ENCODE assay signal across 8 mouse cellular contexts in the genomic region with DNA sequence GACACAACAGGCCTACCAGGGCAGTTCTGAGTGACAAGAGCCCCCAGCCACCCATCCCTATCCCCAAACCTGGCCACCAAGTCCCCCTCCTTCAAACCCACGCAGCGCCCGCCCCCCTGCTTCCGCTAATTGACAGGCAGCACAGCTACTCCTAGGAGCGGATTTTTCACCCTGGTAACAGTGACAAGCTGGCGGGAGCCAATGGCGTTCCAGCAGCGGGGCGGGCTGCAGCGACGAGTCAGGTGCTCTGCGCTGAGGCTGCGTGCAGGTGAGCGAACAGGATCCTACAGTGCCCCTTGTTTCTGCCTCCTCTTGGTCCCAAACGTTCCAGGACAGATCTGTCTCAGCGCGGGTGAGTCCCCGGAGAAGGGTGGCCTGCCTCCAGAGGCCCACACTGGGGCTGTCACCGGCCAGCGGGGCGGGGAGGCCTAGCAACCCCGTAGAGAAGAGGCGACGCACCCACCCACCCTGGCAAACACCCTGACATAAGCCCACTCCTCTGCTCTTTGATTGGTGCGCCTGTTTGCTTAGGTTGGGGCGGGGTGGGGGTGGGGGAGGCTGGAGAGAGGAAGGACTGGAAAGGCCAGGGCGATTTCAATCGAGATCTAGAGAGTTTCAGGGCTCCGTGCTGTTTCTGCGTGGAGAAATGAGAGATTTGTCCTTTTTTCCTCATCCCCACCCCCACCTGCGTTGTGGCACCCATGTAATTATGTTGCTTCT. TPM values are rescaled to one million over a fixed set of nuclear protein-coding genes. Genes with fewer than 3 reads are reported as not detected.
DNase-seq lines count a peak whose midpoint lies in the region; ATAC-seq and TF ChIP-seq lines count a peak whose summit lies in the region.

A gene (plus strand): TSS at position 183 of the 720 bp plus-strand sequence.

- H3K79me3 ChIP-seq in C2C12 (ENCODE audit: low read depth), result no peaks in the 10 kb centered on the region

- peaks cover 6% of the 10 kb centered on the region for H3K27me3 ChIP-seq in C2C12 (ENCODE audit: control insufficient read depth, insufficient read depth, insufficient read length)
- H3K27me3 ChIP-seq in heart, embryonic 12.5 days (replicated peaks), result peaks cover 4% of the 10 kb centered on the region; the same call in 1 of the 2 replicates
- H3K27me3 ChIP-seq in kidney, postnatal 0 days (ENCODE audit: insufficient read depth, low read length), result no peaks in the 10 kb centered on the region
- H3K27me3 ChIP-seq in liver, adult 2 months (ENCODE audit: control insufficient read depth, insufficient read depth, low read length), result no peaks in the 10 kb centered on the region
- no peaks in the 10 kb centered on the region for H3K27me3 ChIP-seq in splenic B cell, adult 2 months (ENCODE audit: control insufficient read depth, insufficient read depth, low read length, poor library complexity, severe bottlenecking)

- H3K79me2 ChIP-seq in C2C12 (ENCODE audit: control insufficient read depth, insufficient read depth), result no peaks in the 10 kb centered on the region
- H3K79me2 ChIP-seq in liver, adult 2 months (ENCODE audit: control insufficient read depth, insufficient read depth, low read length), result no peaks in the 10 kb centered on the region

- peak within 1 kb of the TSS; percentile 45 for H3ac ChIP-seq in C2C12 (ENCODE audit: control insufficient read depth, insufficient read length, low read depth)

- no peaks in the 10 kb centered on the region for H3K9me3 ChIP-seq in heart, embryonic 12.5 days (replicated peaks)
- H3K9me3 ChIP-seq in kidney, postnatal 0 days (replicated peaks; ENCODE audit: low read length), result no peaks in the 10 kb centered on the region

- WGBS in heart, embryonic 12.5 days, result under 1% methylated on average over 31 of the region's 31 CpGs
- under 1% methylated on average over 30 of the region's 31 CpGs for WGBS in kidney, postnatal 0 days
- WGBS in liver, adult 2 months, result under 1% methylated on average over 31 of the region's 31 CpGs

- no peak for TF ChIP-seq POLR2A in liver, adult 2 months (IDR thresholded peaks at IDR 0.05; ENCODE audit: extremely low read depth, insufficient read depth, low read length)

- no peaks in the 10 kb centered on the region for H3K36me3 ChIP-seq in C2C12 (ENCODE audit: control insufficient read depth, insufficient read depth)
- H3K36me3 ChIP-seq in heart, embryonic 12.5 days, result peaks cover 6% of the 10 kb centered on the region
- H3K36me3 ChIP-seq in kidney, postnatal 0 days (ENCODE audit: insufficient read depth, low read length), result 0 out of 2 replicates have a peak, but pooled peaks cover 2% of the 10 kb centered on the region
- peaks cover 7% of the 10 kb centered on the region for H3K36me3 ChIP-seq in liver, adult 2 months (ENCODE audit: control insufficient read depth, insufficient read depth, low read length)
- no peaks in the 10 kb centered on the region for H3K36me3 ChIP-seq in splenic B cell, adult 2 months (ENCODE audit: control insufficient read depth, insufficient read depth, low read length, poor library complexity, severe bottlenecking)

- no peaks in the 10 kb centered on the region for H3K4me1 ChIP-seq in heart, embryonic 12.5 days (replicated peaks)
- H3K4me1 ChIP-seq in kidney, postnatal 0 days (replicated peaks; ENCODE audit: insufficient read depth, low read length), result no peaks in the 10 kb centered on the region
- peaks cover 7% of the 10 kb centered on the region for H3K4me1 ChIP-seq in liver, adult 2 months (ENCODE audit: control insufficient read depth, insufficient read depth, low read length)

- no peak within 1 kb of the TSS for H3K4me3 ChIP-seq in C2C12 (ENCODE audit: insufficient read depth, poor library complexity, severe bottlenecking)
- H3K4me3 ChIP-seq in heart, embryonic 12.5 days, result peak within 1 kb of the TSS; percentile 88
- peak within 1 kb of the TSS; percentile 53 for H3K4me3 ChIP-seq in kidney, postnatal 0 days (replicated peaks; ENCODE audit: low read depth, low read length)
- peak within 1 kb of the TSS; percentile 72 for H3K4me3 ChIP-seq in liver, adult 2 months (ENCODE audit: insufficient read depth, low read depth, low read length)

- DNase-seq in brain, embryonic 18.5 days (ENCODE audit: low read depth, low spot score), result peak; percentile 90
- peak; percentile 83 for DNase-seq in kidney, postnatal 0 days (ENCODE audit: low spot score)
- DNase-seq in liver, adult 2 months (ENCODE audit: extremely low read depth, low read depth, low spot score), result peak; percentile 75
- peak; percentile 86 for DNase-seq in naive thymus-derived CD4-positive, alpha-beta T cell, adult 2 months (ENCODE audit: low read depth)
- DNase-seq in splenic B cell, adult 2 months (ENCODE audit: low read depth, low spot score), result peak; percentile 58

- TF ChIP-seq CTCF in C2C12 (IDR thresholded peaks at IDR 0.05; ENCODE audit: control insufficient read depth, insufficient read depth, insufficient read length), result no peak
- TF ChIP-seq CTCF in kidney, postnatal 0 days (IDR thresholded peaks at IDR 0.05; ENCODE audit: low read depth), result 0 out of 2 replicates have a peak, but pooled peaks have one; percentile 2
- no peak for TF ChIP-seq CTCF in liver, adult 2 months (IDR thresholded peaks at IDR 0.05; ENCODE audit: low read depth, low read length)

- ATAC-seq in erythroid progenitor cell, adult 5-6 weeks (replicated peaks; ENCODE audit: low FRiP score, poor library complexity, severe bottlenecking), result peak; percentile 83
- peak; percentile 83 for ATAC-seq in heart, embryonic 12.5 days (ENCODE audit: insufficient number of reproducible peaks, low FRiP score)
- peak; percentile 92 for ATAC-seq in kidney, postnatal 0 days (replicated peaks; ENCODE audit: low FRiP score, low read depth)

- H3K9ac ChIP-seq in heart, embryonic 12.5 days, result peak within 1 kb of the TSS; percentile 79
- peak within 1 kb of the TSS; percentile 77 for H3K9ac ChIP-seq in kidney, postnatal 0 days (ENCODE audit: low read depth, low read length)
- peak within 1 kb of the TSS; percentile 82 for H3K9ac ChIP-seq in liver, adult 2 months (ENCODE audit: low read depth, low read length)

- H3K27ac ChIP-seq in heart, embryonic 12.5 days (ENCODE audit: poor library complexity, severe bottlenecking), result no peak within 1 kb of the TSS
- H3K27ac ChIP-seq in kidney, postnatal 0 days, result peak within 1 kb of the TSS; percentile 73
- no peak within 1 kb of the TSS; the same call in 1 of the 2 replicates for H3K27ac ChIP-seq in liver, adult 2 months (replicated peaks; ENCODE audit: insufficient read depth, low read depth, low read length)

- peak within 1 kb of the TSS; percentile 97 for H3K4me2 ChIP-seq in heart, embryonic 12.5 days
- peak within 1 kb of the TSS; percentile 98 for H3K4me2 ChIP-seq in kidney, postnatal 0 days (ENCODE audit: low read length)

TF ChIP-seq in C2C12, 6 proteins besides CTCF, POLR2A, EP300 and RAD21:
- TF ChIP-seq FOSL1 (IDR thresholded peaks at IDR 0.05; ENCODE audit: insufficient read depth, low read length, poor library complexity, severe bottlenecking) (no peak), USF1 (IDR thresholded peaks at IDR 0.05; ENCODE audit: low read depth) (no peak), MYOD1 (IDR thresholded peaks at IDR 0.05; ENCODE audit: control insufficient read depth, insufficient read length, low read depth) (no peak), MAX (IDR thresholded peaks at IDR 0.05) (no peak), CEBPB (IDR thresholded peaks at IDR 0.05; ENCODE audit: low read depth) (no peak), MYOG (IDR thresholded peaks at IDR 0.05; ENCODE audit: control insufficient read depth, extremely low read depth, insufficient read length) (no peak)

RNA-seq across cellular contexts. Expression of the gene that starts here (rescaled TPM):
- polyA plus RNA-seq in C2C12 (2012; fragmentation: generic; extraction: Trizol), result 0.34 TPM
- total RNA-seq in erythroid progenitor cell, adult 5-6 weeks (2015; ENCODE audit: low replicate concordance), result 2.5 and 6.5 TPM in 2 replicates
- total RNA-seq in erythroid progenitor cell, adult 5-6 weeks (2017; ENCODE audit: low replicate concordance), result 1.2 and 3.0 TPM in 2 replicates
- polyA plus RNA-seq in heart, embryonic 12.5 days (2016; fragmentation: Nextera tagmentation; extraction: Ambion mirVana), result 13.8 and 14.6 TPM in 2 replicates
- 22.0 and 29.1 TPM in 2 replicates for polyA plus RNA-seq in kidney, postnatal 0 days (2015; fragmentation: Nextera tagmentation; extraction: Ambion mirVana)
- 19.7 and 23.5 TPM in 2 replicates for total RNA-seq in liver, adult 2 months (2014; rRNA removed)
- polyA plus RNA-seq in liver, adult 2 months (2012; rRNA removed), result 9.1 and 9.4 TPM in 2 replicates
